Mouse (Mus musculus) WW6 (cell line): ENCODE data around the gene 1190005I06Rik.

Experiments
- DNase-seq: peaks from one replicate; pipeline ENCODE4 v3.0.0-alpha.2; 2013; ENCODE audit warnings: low read depth, low spot score

Gene 1190005I06Rik

DNA sequence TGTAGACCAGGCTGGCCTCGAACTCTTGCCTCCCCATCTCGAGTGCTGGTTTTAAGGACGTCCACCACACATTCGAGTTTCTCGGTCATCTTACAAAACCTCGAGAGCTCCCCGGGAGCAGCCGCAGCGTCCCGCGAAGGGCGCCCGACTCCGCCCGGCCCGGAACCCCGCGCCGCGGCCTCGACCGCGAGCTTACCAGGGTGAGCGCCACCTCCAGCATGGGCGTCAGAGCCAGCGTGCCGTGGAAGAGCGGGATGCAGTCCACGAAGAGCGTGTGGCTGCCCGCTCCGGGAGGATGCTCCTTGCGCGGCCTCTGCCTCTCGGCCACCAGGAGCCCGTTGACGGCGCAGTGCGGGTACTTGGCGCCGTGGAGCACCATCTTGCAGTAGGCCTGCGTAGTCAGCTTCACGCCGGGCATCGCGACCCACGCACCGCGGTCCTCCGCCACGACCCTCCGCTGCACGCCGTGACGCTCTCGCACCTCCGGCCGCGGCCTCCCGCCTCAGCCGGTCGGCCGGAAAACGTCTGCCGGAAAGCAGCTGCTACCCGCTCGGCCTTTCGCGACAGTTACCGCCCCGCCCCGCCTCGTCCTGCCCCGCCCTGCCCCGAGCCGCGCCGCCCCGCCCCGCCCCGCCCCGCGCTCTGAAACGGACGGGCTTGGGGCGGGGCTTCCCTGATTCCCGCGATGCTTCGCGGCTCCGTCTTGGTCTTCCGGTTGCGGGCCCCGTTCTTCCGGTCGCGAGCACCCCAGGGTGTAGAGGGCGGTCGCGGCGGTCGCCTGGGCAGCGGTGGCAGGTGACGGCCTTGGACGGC lies 20.3 kb upstream of the 1190005I06Rik start, which contains the start of the genes Gm27021 and Cox4i1:
Gm27021 (minus strand) TSS at position 519 of the 813 bp plus-strand sequence.
Cox4i1 (plus strand) TSS at position 662 of the 813 bp plus-strand sequence.
- DNase-seq: peak; percentile 77

DNA sequence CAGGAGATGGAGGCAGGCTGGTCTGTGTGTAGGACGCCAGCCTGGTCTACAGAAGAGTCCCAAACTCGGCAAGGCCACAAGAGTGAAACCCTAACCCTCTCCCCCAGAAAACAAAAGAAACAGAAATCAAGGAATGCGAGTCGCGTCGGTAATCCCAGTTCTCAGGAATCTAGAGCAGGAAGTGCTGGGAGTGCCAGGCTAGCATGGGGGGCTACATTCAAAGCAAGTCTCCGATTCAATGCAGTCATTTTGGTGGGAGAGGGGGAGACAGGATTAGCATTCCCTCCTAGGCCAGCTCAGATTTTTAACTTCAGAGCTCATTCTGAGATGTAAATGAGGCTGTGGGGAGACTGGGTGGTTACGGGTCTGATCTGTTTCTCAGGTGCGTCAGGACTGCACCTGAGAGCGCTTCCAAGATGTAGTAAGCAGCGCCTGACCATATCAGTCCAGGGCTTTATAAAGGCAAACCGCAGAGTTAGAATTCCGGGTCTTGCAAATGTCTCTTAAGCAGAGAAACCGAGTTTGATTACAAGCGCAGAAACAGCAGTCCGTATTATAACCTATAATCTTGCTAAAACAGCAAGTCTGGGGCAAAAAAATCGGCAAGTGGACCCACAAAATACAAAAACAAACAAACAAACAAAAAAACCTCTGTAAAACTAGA lies 19.5 kb upstream of the 1190005I06Rik start:
- DNase-seq: no peak

- DNase-seq: peak; percentile 50
Observed at GRCm38 (mm10) chr8:120665726-120666455, 18.5 kb upstream of the 1190005I06Rik start.

DNA sequence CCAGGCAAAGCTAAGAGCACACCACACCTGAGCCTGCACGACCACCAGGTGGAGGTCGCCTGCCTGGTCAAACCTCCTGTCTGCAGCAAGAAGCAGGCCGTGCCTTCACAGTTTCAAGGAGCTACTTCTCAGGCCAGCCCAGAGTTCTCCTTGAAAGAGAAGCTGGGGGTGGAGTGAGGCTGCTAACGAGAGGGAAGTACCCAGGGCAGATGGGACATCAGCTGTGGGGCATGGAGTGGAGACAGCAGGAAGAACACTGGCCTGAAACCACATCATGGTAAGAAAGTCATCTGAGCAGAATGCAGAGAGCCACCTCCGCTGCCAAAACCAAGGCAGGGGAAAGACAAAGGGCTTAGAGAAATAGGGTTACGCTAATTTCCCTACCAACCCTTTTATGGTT lies 17.1 kb upstream of the 1190005I06Rik start:
- no peak for DNase-seq

- DNase-seq: no peak
Observed at GRCm38 (mm10) chr8:120657415-120657814, 10.0 kb upstream of the 1190005I06Rik start.

- no peak for DNase-seq
Observed at GRCm38 (mm10) chr8:120656322-120657052, 9.1 kb upstream of the 1190005I06Rik start.

DNA sequence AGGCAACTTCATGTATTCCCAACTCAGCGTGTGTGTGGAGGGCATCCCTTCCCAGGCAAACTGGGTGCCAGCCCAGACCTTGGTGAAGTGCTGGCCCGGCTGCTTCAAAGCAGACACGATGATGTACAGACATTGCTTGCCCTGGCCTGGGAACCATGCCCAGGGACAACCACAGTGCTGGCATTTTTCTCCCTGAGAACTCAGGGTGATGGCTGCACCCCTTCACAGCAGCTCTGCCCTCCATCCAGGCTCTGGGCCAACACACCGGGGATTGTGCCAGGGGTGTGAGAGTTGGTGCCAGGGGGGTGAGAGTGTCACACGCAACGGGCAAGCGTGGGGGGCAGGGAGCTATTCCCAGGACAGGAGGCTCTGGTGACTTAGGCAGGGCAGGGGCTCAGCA lies 2.8 kb downstream of the 1190005I06Rik start:
- no peak for DNase-seq

DNA sequence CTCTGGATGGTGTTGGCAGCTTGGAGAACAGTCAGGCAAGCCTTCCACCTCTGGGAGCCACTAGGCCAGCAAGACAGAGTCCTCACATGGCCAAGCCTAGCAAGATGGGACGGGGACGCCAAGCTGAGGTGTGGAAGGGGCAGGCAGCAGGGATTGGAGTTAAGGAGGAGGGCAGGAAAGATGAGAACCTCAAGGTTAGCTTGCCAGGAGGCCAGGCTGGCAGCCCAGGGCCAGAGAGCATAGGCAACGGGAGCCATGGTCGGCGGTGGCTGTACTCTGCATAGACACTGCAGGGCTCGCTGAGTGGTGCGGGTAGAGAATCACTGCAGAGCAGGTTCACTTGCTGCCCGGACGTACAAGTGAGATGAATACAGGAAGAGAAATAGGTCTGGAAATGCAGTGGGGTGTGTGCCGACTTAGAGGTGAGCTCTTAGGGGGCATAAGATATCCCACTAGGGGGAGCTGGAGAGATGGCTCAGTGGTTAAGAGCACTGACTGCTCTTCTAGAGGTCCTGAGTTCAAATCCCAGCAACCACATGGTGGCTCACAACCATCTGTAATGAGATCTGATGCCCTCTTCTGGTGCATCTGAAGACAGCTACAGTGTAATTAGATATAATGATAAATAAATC lies 5.3 kb downstream of the 1190005I06Rik start:
- no peak for DNase-seq

- no peak for DNase-seq
Observed at GRCm38 (mm10) chr8:120641245-120641644, 6.2 kb downstream of the 1190005I06Rik start.

GRCm38 (mm10) chr8:120634329-120634839 lies 13.0 kb downstream of the 1190005I06Rik start:
- DNase-seq: no peak

DNA sequence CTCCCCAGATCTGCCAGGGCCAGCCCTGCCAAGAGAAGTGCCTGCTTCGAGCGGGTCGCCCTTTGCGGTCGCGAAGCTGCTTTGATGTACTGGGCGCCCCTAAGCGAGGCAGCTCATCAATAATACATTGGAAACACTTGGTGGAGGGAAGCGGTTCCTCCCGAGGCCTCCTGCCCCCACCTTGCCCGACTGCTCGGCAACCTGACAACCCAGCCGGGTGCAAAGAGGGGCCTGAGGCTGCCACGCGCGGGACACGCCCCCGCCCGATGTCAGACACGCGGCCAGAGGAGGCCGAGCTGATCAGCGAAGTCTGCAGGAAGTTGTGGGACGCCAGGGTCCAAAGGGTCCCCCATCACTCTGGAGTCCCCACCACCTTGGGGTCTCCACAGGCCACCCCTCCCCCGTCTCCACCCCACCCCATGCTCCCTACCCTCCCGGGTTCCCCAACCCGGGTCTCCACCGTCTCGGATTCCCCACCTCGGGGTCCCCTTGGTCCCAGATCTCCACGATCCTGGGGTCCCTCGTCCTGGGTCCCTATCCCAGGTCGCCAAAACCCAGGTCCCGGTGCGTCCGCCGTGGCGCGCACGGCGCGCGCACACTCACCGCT lies 13.7 kb downstream of the 1190005I06Rik start:
- no peak for DNase-seq

GRCm38 (mm10) chr8:120632969-120633664 lies 14.3 kb downstream of the 1190005I06Rik start:
- DNase-seq: no peak

DNA sequence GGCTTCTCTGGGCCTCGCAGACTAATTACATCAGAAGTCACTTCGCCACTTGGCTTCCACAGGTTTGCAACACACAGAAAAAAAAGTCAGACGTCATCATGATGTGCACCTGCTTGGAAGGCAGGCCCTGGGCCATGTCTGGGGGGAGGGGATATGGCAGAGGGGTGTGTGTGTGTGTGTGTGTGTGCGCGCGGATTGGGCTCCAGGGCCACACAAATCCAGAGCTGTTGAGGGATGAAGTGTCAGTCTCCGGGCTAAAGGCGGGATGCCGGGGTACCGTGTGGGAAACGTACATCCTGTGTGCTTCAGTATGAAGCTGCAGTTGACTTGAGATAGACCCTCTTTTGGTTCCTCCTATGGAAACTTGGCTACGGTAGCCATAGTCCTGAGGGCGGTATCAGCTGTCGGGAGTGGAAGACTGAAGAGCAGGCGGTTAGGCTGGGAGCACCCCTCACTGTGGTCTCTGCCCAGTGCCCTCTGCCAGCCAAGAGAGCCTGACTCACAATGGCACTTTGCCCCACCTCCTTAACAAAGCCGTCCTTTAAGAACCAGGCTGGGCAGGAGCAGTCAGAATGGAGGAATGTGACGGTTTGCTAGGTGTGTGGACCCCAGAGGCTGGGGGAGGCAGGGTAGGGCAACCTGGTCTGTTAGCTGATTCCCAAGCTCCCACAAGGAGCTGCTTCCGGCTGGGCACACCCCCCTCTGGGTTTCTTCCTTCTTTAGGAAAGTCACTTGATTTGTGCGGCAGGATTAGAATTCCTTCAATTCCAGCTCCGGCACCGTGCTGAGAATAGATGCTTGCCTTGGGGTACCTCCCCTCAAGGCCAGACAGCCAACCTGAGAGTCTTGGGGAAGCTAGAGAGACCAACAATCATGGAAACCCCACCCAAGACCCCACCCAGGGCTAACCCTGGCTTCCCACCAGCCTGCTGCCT lies 15.7 kb downstream of the 1190005I06Rik start:
- no peak for DNase-seq

DNA sequence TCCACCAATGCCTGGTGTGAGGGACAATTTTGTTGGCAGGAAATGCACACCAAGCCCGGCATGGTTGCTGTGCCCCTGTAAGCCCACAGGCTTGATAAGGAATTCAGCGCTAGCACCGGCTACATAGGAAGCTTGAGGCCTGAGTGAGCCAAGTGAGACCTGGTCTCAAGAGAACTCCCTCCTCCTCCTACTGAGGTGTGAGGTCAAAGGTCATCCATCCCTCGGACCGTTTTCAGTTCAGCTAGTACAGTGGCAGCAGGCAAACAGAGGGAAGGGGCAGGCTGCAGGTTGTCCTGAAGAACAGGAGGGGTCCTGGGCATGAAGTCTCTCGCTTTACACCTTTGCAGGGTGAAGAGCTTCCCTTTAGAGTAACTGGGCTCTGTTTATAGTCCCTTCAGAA lies 16.6 kb downstream of the 1190005I06Rik start:
- DNase-seq: no peak

DNA sequence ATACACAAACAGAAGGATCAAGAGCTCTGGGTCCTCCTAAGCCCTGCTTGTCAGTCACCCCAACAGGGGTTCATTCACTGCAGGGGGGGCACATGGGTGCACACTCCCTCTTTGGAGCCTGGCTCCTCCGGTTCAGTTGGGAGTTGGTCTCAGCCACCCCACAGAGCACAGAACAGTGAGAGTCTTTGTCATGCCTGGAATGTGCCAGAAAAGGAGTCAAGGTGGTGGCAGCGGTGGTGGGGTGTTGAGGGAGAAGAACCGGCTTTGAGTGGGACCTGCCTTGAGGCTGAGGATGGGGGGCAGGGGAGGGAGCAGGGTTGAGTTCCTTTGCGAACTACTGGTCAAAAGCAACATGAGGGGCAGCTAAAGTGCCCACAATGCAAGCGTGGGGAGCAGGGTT lies 17.4 kb downstream of the 1190005I06Rik start:
- no peak for DNase-seq

DNA sequence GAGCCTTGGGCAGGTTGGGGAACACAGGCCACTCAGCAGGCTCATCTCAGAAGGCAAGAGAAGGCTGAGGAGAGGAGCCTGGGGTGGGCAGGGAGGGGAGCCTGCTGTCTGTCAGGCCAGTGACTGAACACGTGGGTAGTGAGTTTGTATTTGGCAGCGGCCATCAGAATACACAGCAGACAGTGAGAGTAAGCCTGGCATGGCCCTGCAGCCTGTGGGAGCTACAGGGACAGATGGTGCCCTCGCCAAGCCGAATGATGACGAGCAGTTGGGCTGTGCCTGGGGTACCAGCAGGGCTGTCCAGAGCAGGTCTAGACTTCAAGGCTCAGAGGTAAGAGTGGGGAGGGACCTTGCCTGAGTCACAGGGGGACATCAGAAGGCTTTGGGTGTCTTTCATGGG lies 20.1 kb downstream of the 1190005I06Rik start:
- no peak for DNase-seq

- peak; percentile 81 for DNase-seq
Observed at GRCm38 (mm10) chr8:120626461-120626860, 21.0 kb downstream of the 1190005I06Rik start.

- no peak for DNase-seq
Observed at GRCm38 (mm10) chr8:120623608-120624007, 23.8 kb downstream of the 1190005I06Rik start.

DNA sequence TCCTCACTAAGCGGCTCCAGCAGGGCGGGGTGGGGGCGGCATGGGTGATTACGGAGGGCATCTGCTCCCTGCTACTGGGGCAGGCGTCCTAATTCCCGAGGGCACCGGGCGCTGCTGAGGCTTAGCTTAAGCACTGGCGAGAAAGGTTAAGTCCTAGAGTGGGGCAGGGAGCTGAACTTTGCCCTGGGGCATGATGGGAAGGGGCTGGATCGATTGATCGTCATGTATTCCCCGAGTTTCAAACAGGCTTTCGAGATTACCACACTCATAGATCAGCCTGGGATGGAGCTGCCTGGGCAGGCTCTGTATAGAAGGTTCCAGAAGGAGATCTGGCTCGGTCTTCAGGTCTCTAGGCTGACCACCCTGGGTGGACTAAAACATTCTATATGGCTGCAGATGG lies 25.3 kb downstream of the 1190005I06Rik start:
- DNase-seq: no peak
